Mouse (Mus musculus): ENCODE measurements around the gene Gm281.

The Gm281 gene

GRCm38 (mm10) chr14:13812801-13813479 is 101.3 kb downstream of the Gm281 start:
- DNase-seq: no peak

DNA sequence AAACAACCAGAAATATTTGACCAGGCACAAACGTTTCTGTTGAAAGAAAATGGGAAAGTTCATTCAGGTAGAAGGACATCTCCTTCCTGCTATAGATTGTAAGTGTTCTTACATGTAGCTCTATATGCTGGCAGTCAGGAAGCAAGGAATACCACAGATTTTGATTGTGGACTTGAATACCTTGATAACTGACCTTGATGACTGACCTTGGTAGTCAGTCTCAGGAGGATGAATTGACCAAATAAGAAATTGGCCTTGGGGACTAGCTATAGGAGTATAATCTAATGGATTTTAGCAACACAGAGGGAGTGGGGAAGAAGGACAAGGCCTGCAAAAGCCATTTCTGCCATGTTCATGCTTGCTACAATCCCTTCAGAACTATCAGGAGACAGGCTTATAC is 123.8 kb downstream of the Gm281 start:
- no peak for DNase-seq

DNA sequence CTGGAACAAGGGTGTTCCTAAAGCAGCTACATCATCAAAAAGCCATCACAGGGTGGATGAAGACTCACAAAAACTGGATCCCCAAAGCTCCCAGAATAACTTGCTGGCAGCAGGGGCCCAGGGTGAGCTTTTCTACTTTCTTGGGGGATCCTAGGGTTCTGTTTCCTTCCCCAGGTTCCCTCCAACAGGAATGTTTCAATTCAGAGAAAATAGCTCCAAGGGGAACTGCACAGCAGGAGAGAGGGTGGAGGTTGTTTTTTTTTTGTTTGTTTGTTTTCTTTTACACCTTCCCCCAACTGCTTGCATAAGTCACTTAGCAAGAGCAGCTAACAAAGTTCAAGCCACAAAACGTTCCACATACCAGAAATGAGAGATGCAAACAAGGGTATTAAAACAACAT is 124.3 kb downstream of the Gm281 start:
- no peak for DNase-seq

GRCm38 (mm10) chr14:13782970-13783369 is 131.3 kb downstream of the Gm281 start:
- DNase-seq: no peak

DNA sequence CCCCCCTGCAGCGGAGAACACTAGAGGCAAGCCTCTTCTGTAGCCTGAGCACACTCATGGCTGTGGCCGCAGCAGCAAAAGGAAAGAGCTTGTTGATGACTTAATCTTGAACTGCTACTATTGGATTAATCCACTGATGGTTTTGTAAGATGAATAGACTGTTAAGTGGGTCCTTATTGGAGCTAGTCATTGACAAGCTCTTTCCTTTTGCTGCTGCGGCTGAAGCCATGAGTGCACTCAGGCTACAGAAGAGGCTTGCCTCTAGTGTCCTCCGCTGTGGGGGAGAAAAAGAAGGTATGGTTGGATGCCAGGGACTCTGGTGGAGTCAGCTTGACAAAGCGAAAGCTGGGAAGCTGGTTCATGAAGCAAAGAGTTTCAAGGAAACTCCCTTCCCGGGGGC is 135.9 kb downstream of the Gm281 start:
- no peak for DNase-seq

DNA sequence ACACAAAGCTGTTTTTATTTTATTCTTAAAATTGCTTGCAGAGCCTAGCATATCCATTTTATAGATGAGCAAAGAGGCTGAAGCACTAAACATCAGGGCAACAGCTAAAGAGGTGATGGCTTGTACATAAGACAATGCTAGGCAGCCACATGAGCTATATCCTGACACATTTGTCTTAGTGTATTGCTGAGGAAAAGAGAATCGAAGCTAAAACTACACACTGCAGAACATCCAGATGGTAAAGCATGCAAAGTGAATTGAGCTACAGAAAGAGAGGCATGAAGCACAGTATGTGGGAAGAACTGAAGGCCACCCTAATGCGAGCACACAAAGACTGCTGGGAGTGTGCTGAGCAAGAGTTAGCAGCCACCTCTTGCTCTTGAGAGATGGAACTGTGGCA is 143.1 kb downstream of the Gm281 start:
- no peak for DNase-seq

DNA sequence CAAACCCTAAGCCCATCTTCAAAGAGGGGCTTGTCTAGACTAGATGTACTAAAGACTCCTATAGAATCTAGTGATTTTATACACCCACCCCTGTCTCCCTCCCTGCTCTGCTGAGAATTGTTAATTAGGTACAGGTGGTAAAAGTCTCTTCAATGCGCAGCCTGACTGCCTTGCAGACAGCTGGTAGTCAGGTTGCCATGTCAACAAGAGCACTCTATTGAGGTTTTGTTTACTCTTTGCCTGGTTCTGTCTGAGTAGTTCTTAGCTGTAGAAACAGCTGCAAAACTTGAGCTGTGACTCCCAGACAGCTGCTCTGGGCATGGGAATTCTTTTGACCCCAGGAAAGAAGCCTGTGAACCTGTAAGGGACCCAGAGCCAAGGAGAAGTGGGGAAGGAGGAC is 143.6 kb downstream of the Gm281 start:
- no peak for DNase-seq

All from heart, adult 11 months (tissue).